Mouse (Mus musculus) lung, adult 2 months (tissue): ENCODE results near the gene Rhox3f.
"Not testable (repeated sequence)": the region's sequence is repeated elsewhere in the genome, so short reads cannot be mapped to it uniquely, and the experiment has no call there.

Source experiments
- CTCF ChIP-seq: fragments of 200-500 bp; IDR thresholded peaks from 2 replicates; pipeline ENCODE4 v1.5.1; 2011; ENCODE audit warnings: mild to moderate bottlenecking, low read length, control low read depth; ENCODE audit not compliant: insufficient read depth
- POLR2A ChIP-seq: fragments of 200-500 bp; IDR thresholded peaks from 2 replicates; pipeline ENCODE4 v1.6.1; 2011; ENCODE audit warnings: low read depth, mild to moderate bottlenecking, control low read depth, low read length, borderline replicate concordance; ENCODE audit errors: extremely low read depth

DNA sequence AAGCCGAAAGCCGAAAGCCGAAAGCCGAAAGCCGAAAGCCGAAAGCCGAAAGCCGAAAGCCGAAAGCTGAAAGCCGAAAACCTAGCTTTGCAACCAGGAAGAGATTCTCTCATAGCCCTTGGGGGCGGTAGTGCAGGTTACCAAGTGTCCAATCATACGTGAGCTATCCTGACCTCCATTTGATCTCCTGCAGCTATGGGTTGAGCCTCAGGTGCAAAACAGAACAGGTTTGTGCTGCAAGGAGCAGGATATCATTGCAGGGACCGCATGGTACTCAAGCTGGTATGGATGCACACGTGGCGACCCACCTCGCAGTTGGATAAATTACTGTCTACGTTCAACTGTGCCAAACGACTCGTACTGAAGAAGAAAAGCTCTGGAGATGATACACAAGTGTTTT, 26.8 kb downstream of the Rhox3f start, which contains the start of gene Rhox4f:
- TF ChIP-seq CTCF, POLR2A: not testable (repeated sequence)
